Mouse (Mus musculus) forebrain, postnatal 0 days (tissue): ENCODE data around the gene Jag2. TPM values are rescaled to one million over a fixed set of nuclear protein-coding genes. Genes with fewer than 3 reads are reported as not detected.
A peak's percentile ranks its signal among the peaks of the same experiment; 100 is the strongest.

Experiments
- ATAC-seq: fragments of 200-750 bp; cut with Nextera tagmentation; 2 replicates; pipeline ENCODE4 v1.8.0; 2017; ENCODE audit warnings: mild to moderate bottlenecking, moderate library complexity
- DNase-seq: peaks from one replicate; pipeline ENCODE4 v3.0.0-alpha.2; 2015
- H3K27ac ChIP-seq: fragments of 300-500 bp; sonication (generic); 2 replicates; pipeline ENCODE4 v1.5.1; 2014; ENCODE audit warnings: low read depth, mild to moderate bottlenecking, antibody characterized with exemption, low read length, moderate library complexity, mixed read lengths
- H3K27me3 ChIP-seq: fragments of 300-500 bp; sonication (generic); 2 replicates; pipeline ENCODE4 v1.6.1; 2014; ENCODE audit warnings: mild to moderate bottlenecking, low read length, mixed read lengths; ENCODE audit not compliant: insufficient read depth
- H3K36me3 ChIP-seq: fragments of 300-500 bp; sonication (generic); 2 replicates; pipeline ENCODE4 v1.6.1; 2014; ENCODE audit warnings: mild to moderate bottlenecking, moderate library complexity; ENCODE audit not compliant: insufficient read depth
- H3K4me1 ChIP-seq: fragments of 300-500 bp; sonication (generic); 2 replicates; pipeline ENCODE4 v1.6.1; 2014; ENCODE audit warnings: antibody characterized with exemption; ENCODE audit not compliant: insufficient read depth
- H3K4me2 ChIP-seq: fragments of 300-500 bp; sonication (generic); 2 replicates; pipeline ENCODE4 v1.6.1; 2014; ENCODE audit warnings: low read depth, mild to moderate bottlenecking, moderate library complexity
- H3K4me3 ChIP-seq: fragments of 300-500 bp; sonication (generic); 2 replicates; pipeline ENCODE4 v1.5.1; 2014; ENCODE audit warnings: low read depth, low read length, mixed read lengths
- H3K9ac ChIP-seq: fragments of 300-500 bp; sonication (generic); 2 replicates; pipeline ENCODE4 v1.6.1; 2014; ENCODE audit warnings: mild to moderate bottlenecking
- H3K9me3 ChIP-seq: fragments of 300-500 bp; sonication (generic); 2 replicates; pipeline ENCODE4 v1.6.1; 2016; ENCODE audit warnings: low read length
- CTCF ChIP-seq: sonication (generic); IDR thresholded peaks from 2 replicates; pipeline ENCODE4 v1.5.1; 2016; ENCODE audit warnings: antibody characterized with exemption, control low read depth, low read depth
- WGBS: fragments of 180-500 bp; shearing (Covaris S2); extraction: QIAGEN DNeasy Blood & Tissue Kit; methylation state at CpG from one replicate; pipeline ENCODE4 v1.1.7; 2014; 5-methylcytosine and 5-hydroxymethylcytosine counted together
- polyA plus RNA-seq: library from polyadenylated mRNA; unstranded; fragments of >200 nt; fragmentation: Nextera tagmentation; extraction: Ambion mirVana; gene quantifications from 2 replicates; pipeline ENCODE4 v1.2.1, GENCODE M21; 2015
- total RNA-seq: library from RNA; depleted of rRNA; stranded (reverse); fragments of >200 nt; gene quantifications from 2 replicates; pipeline ENCODE4 v1.2.3, GENCODE M21; 2014

Gene Jag2
- total and polyA plus RNA-seq, 2 experiments from 2014 or later: 7.9 to 69.4 TPM

DNA sequence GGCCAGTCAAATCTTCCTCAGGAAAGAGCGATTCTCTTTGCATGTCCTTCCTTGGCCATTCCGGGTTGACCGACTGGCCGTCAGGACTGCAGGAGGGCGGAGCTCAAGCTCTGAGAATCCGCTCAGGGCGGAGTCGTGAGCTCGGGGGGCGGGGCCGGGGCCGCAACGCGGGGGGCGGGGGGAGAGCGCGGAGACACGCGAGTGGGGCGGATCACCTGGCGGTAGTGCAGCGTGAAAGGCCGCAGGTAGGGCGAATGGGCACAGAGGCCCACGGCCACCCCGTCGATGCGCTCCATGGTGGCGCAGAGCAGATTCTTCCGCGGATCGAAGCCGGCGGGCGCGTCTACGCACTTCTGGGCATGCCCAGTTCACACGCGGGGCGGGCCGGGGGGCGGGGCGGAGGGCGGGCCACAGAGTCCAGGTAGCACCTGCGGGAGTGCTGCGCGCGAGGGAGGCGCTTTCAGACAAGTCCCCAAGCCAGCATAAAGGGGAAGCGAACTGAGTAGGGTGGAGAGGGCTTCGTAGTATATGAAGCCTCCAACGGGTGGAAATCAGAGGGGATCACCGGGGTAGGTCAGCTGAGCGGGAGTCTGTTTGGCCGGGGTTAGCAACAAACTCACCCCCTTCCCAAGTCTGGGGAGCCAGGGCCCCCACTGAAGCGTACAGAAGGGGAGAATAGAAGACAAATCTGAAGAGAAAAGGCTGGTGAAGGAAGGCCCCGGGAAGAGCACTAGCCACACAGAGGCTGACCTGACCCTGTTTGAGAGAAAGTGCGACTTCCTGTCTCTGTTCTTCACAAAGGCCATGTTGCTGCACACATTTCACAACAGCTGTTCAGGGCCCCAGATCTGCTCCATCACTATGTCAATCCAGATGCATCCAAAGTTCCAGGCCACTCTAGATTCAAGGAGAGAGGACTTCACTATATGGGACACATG, 12.5 kb upstream of the Jag2 start, which contains the start of gene Nudt14:
Gene Nudt14, minus strand, starts transcription at position 349 of the 938 bp plus-strand sequence.
- peak within 1 kb of the TSS; percentile 40; the same call in 1 of the 2 replicates for H3K27ac ChIP-seq
- no peak for TF ChIP-seq CTCF

DNA sequence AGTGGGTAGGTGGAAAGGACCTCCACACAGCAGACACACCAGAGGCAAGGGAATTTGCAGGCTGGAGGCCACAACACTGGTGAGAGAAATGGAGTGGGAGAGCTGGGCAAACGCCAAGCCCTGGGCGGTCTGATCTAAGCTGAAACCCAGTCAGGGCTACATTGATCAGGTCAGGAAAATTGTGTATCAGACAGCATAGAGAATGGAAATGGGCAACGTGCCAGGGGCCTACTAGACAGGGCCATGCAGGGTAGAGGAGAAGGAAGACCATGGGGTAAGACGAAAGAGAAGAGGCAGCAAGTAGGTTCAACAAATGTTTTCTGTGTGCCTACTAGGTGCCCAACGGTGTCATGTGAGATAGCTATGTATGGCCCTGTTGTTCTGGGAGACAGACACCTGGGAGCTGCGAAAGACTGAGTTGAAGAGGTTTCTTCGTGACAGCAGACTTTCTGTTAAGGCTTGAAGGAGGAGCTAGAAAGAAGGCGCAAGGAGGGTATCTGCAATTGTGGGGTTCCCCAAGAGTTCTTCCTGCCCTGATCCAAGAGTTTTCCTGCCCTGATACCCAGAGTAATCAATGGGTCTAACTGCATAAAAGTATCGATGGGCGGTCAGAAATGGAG, 11.7 kb upstream of the Jag2 start:
- Histone ChIP-seq H3K4me2 (peak overlapping the region; percentile 69), H3K27ac (peak overlapping the region; percentile 40; the same call in 1 of the 2 replicates), H3K9me3 (no peaks in the 10 kb centered on the region), H3K4me1 (peaks cover 10% of the 10 kb centered on the region; the same call in 1 of the 2 replicates), H3K4me3 (peak overlapping the region; percentile 79), H3K36me3 (no peaks in the 10 kb centered on the region), H3K9ac (peak overlapping the region; percentile 76), H3K27me3 (no peaks in the 10 kb centered on the region)
- peak; percentile 19 for DNase-seq
- WGBS: 36% methylated on average over 10 of the region's 10 CpGs
- peak; percentile 2; the same call in 1 of the 2 replicates for ATAC-seq
- TF ChIP-seq CTCF: no peak

More for the DNA sequence above, 12.5 kb upstream of the Jag2 start, which contains the start of gene Nudt14:
- DNase-seq (peak; percentile 75), ATAC-seq (peak; percentile 89)
- Histone ChIP-seq H3K9ac (peak within 1 kb of the TSS; percentile 76), H3K36me3 (no peaks in the 10 kb centered on the region), H3K4me1 (peaks cover 10% of the 10 kb centered on the region; the same call in 1 of the 2 replicates), H3K27me3 (no peaks in the 10 kb centered on the region), H3K4me2 (peak within 1 kb of the TSS; percentile 69), H3K9me3 (no peaks in the 10 kb centered on the region), H3K4me3 (peak within 1 kb of the TSS; percentile 79)
- 1% methylated on average over 55 of the region's 58 CpGs for WGBS

DNA sequence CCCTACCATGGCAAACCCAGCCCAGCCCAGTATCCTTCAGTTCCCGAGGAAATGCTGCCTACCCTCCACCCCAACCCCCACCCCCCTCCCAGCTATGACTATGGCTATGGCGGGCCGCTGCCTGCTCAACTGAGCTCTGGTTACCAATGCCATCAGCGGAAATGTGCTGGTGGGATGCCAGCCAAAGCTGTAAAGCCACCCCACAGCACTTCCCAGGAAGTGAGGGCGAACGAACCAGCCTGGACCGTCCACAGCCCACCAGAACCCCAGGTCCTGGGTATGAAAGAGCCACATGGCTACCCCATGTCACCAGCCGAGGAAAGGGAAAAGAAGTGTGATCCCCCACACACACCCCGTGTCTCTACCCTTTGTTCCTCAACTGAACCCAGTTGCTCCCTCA, 11.1 kb upstream of the Jag2 start:
- ATAC-seq: no peak
- no peak for TF ChIP-seq CTCF
- DNase-seq: no peak
- no peak overlapping the region for H3K4me3 ChIP-seq
- H3K27ac ChIP-seq: no peak overlapping the region
- WGBS: 80% methylated on average over 9 of the region's 9 CpGs
- no peak overlapping the region for H3K4me2 ChIP-seq
- H3K9me3 ChIP-seq: no peaks in the 10 kb centered on the region
- peaks cover 10% of the 10 kb centered on the region; the same call in 1 of the 2 replicates for H3K4me1 ChIP-seq
- no peaks in the 10 kb centered on the region for H3K36me3 ChIP-seq
- no peaks in the 10 kb centered on the region for H3K27me3 ChIP-seq
- H3K9ac ChIP-seq: no peak overlapping the region

DNA sequence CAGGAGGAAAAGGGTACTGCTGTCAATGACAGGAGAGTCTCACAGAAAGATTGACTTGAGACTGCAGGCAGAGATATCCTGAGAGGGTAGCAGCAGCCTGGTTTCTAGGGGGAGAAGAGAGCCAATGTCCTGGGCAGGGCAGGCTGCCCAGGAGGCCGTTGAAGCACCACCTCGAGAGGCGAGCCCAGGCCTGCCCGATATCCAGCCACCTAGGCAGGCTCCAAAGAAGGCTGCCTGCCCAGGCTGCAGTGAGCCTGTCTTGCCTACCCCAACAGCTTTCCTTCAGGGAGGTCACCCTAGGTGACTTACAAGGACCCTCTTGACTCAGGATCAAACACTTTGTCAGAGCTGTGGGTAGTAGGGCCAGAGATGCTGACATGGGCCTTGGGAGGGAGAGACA, 10.7 kb upstream of the Jag2 start:
- Histone ChIP-seq H3K9ac (no peak overlapping the region), H3K4me1 (peaks cover 10% of the 10 kb centered on the region; the same call in 1 of the 2 replicates), H3K4me3 (no peak overlapping the region), H3K27me3 (no peaks in the 10 kb centered on the region), H3K9me3 (no peaks in the 10 kb centered on the region), H3K27ac (no peak overlapping the region), H3K4me2 (no peak overlapping the region), H3K36me3 (no peaks in the 10 kb centered on the region)
- TF ChIP-seq CTCF: no peak
- ATAC-seq (no peak), DNase-seq (no peak)
- WGBS: 77% methylated on average over 4 of the region's 4 CpGs

DNA sequence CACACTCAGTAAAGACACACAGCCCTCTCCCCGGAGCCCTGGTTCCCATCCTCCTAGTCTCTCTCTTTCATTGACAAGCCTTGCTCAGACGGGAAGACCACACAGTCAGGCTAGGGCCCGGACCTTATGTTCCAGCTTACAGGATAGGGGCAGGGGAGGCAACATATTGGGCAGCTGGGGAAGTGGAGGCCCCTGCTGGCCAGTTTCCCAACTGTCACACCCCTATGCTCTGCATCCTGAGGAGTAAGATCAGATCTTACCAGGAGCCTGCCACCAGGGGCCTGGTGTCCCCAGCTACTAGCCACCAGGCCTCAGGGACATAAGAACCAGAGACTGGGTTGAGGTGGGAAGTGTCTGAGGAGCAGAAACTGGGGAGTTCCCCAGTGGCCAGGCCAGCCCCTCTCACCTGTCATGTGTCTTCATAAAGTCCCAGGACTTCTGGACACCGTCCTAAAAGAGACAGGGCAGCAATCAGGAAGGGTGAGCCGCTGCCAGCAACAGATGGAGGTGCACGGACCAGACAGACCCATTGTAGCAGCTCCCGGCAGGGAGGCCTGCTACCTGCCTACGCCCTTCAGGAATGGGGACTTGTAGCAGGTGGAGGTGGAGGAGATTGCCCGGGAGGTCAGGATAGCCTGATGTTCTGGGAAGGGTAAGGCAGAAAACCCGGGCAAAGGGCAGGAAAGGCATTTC, 9.4 kb upstream of the Jag2 start:
- Histone ChIP-seq H3K9me3 (no peaks in the 10 kb centered on the region), H3K4me3 (no peak overlapping the region), H3K9ac (no peak overlapping the region), H3K4me1 (peaks cover 10% of the 10 kb centered on the region; the same call in 1 of the 2 replicates), H3K27ac (no peak overlapping the region), H3K27me3 (no peaks in the 10 kb centered on the region), H3K36me3 (no peaks in the 10 kb centered on the region), H3K4me2 (no peak overlapping the region)
- TF ChIP-seq CTCF: peak; percentile 52
- WGBS: 54% methylated on average over 10 of the region's 10 CpGs
- DNase-seq: no peak
- no peak for ATAC-seq

DNA sequence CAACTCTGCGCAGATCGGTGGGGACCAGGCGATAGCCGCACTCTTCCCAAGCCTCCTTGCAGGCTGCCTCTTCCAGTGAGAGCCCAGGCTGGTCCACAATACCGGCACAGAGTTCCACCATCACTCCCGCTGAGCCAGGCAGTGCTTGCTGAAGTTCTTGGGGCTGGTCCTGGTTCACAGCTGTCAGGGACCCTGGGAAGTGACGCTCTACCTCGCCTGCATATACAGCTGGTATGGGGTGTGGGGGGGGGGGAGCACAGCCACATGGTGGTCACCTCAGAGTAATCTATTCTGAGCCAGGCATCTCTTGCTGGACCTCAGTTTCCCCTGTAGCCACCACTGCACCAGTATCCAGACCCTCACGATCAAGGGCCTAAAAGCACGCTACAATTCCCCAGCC, 8.8 kb upstream of the Jag2 start:
- H3K4me1 ChIP-seq: peaks cover 10% of the 10 kb centered on the region; the same call in 1 of the 2 replicates
- DNase-seq (no peak), ATAC-seq (no peak)
- 85% methylated on average over 10 of the region's 10 CpGs for WGBS
- no peaks in the 10 kb centered on the region for H3K27me3 ChIP-seq
- TF ChIP-seq CTCF: no peak
- H3K4me2 ChIP-seq: no peak overlapping the region
- H3K4me3 ChIP-seq: no peak overlapping the region
- no peaks in the 10 kb centered on the region for H3K9me3 ChIP-seq
- no peaks in the 10 kb centered on the region for H3K36me3 ChIP-seq
- H3K9ac ChIP-seq: no peak overlapping the region
- H3K27ac ChIP-seq: no peak overlapping the region
